Mouse (Mus musculus): ENCODE results near the gene Supt6. TPM values are rescaled to one million over a fixed set of nuclear protein-coding genes. Genes with fewer than 3 reads are reported as not detected.

Supt6 gene
- polyA plus RNA-seq, 1 experiment = 28.5 TPM

DNA sequence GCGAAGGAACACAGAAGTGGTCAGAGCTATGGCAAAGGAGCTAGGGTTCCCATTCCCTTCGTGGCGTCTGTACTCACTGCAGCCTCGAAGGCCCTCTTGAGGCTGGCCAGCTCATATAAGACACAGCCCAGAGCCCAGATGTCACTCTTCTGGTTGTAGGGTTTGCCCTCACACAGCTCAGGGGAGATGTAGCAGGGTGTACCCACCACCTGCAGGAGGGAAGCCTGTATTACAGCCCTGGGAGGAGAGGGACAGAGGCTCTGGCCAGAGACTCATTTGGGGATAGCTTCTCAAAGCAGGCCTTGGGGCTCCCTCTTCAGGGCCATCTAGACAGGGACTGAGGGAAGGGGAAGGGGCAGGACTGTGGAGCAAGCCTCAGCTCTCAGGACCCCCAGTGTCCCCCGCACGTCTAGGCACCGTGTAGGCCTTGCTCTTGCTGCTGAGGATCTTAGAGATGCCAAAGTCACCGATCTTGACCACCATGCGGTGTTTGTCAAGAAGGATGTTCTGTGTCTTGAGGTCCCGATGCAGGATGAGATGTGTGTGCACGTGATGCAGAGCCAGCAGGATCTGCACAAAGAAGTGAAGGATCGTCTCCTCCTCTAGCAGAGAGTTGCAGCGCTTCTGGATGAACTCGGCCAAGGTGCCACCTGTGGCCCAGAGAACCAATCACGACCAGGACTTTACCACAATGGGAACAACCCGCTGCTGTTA is 73.6 kb downstream of the Supt6 start:
- Histone ChIP-seq H3K36me3 (ENCODE audit: control insufficient read depth, insufficient read depth, low read length) (no peaks in the 10 kb centered on the region), H3K27me3 (ENCODE audit: control insufficient read depth, insufficient read depth, low read length) (no peaks in the 10 kb centered on the region), H3K4me1 (ENCODE audit: control insufficient read depth, insufficient read depth, insufficient read length, low read length) (peaks cover 28% of the 10 kb centered on the region), H3K4me3 (ENCODE audit: low read depth, low read length) (no peak overlapping the region), H3K27ac (ENCODE audit: insufficient read depth, low read depth, low read length) (no peak overlapping the region)
- WGBS = 72% methylated on average over 16 of the region's 16 CpGs
- TF ChIP-seq CTCF (IDR thresholded peaks at IDR 0.05; ENCODE audit: extremely low read depth, insufficient read length, insufficient replicate concordance, low read depth, low read length) (no peak), POLR2A (IDR thresholded peaks at IDR 0.05; ENCODE audit: low read depth, low read length) (no peak)

DNA sequence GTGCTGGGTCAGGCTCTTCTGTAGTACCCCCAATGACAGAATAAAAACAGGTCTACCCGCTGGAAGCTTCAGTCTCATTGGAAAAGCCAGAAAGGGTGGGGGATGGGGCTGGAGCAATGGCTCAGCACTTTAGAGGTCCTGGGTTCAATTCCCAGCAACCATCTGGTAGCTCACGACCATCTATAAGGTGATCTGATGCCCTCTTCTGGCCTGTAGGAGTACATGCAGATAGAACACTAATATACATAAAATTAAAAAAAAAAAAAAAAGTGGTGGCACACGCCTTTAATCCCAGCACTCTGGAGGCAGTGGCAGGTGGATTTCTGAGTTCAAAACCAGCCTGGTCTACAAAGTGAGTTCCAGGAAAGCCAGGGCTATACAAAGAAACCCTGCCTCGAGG is 74.5 kb downstream of the Supt6 start:
- no peak overlapping the region for H3K27ac ChIP-seq (ENCODE audit: insufficient read depth, low read depth, low read length)
- H3K36me3 ChIP-seq (ENCODE audit: control insufficient read depth, insufficient read depth, low read length) = no peaks in the 10 kb centered on the region
- H3K4me1 ChIP-seq (ENCODE audit: control insufficient read depth, insufficient read depth, insufficient read length, low read length) = peaks cover 30% of the 10 kb centered on the region
- TF ChIP-seq CTCF (IDR thresholded peaks at IDR 0.05; ENCODE audit: extremely low read depth, insufficient read length, insufficient replicate concordance, low read depth, low read length) (peak; percentile 31; the same call in 1 of the 2 replicates), POLR2A (IDR thresholded peaks at IDR 0.05; ENCODE audit: low read depth, low read length) (no peak)
- no peak overlapping the region for H3K4me3 ChIP-seq (ENCODE audit: low read depth, low read length)
- H3K27me3 ChIP-seq (ENCODE audit: control insufficient read depth, insufficient read depth, low read length) = no peaks in the 10 kb centered on the region
- WGBS = 64% methylated on average over 4 of the region's 4 CpGs

DNA sequence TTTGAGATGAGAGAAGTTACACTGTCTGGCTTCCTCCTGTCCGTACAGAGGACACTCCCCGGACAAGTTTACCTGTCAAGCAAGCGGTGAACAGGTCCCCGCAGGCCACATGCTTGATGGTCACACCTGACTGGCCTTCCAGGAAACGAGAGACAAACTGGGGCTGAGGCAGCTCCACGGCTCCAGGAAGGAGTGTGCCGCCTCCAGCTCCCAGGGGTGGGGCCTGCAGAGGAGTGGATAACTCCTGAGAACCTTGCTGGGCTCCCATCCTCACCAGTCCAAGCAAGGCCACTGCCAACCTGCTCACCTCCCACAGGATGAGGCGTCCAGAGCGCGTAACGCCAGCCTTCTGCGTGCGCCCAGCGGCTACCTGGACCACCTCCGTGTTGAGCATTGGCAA is 75.5 kb downstream of the Supt6 start:
- TF ChIP-seq CTCF (IDR thresholded peaks at IDR 0.05; ENCODE audit: extremely low read depth, insufficient read length, insufficient replicate concordance, low read depth, low read length) = no peak
- no peak for TF ChIP-seq POLR2A (IDR thresholded peaks at IDR 0.05; ENCODE audit: low read depth, low read length)
- Histone ChIP-seq H3K4me3 (ENCODE audit: low read depth, low read length) (no peak overlapping the region), H3K27ac (ENCODE audit: insufficient read depth, low read depth, low read length) (no peak overlapping the region), H3K4me1 (ENCODE audit: control insufficient read depth, insufficient read depth, insufficient read length, low read length) (peaks cover 34% of the 10 kb centered on the region), H3K36me3 (ENCODE audit: control insufficient read depth, insufficient read depth, low read length) (no peaks in the 10 kb centered on the region), H3K27me3 (ENCODE audit: control insufficient read depth, insufficient read depth, low read length) (no peaks in the 10 kb centered on the region)
- 62% methylated on average over 15 of the region's 15 CpGs for WGBS

DNA sequence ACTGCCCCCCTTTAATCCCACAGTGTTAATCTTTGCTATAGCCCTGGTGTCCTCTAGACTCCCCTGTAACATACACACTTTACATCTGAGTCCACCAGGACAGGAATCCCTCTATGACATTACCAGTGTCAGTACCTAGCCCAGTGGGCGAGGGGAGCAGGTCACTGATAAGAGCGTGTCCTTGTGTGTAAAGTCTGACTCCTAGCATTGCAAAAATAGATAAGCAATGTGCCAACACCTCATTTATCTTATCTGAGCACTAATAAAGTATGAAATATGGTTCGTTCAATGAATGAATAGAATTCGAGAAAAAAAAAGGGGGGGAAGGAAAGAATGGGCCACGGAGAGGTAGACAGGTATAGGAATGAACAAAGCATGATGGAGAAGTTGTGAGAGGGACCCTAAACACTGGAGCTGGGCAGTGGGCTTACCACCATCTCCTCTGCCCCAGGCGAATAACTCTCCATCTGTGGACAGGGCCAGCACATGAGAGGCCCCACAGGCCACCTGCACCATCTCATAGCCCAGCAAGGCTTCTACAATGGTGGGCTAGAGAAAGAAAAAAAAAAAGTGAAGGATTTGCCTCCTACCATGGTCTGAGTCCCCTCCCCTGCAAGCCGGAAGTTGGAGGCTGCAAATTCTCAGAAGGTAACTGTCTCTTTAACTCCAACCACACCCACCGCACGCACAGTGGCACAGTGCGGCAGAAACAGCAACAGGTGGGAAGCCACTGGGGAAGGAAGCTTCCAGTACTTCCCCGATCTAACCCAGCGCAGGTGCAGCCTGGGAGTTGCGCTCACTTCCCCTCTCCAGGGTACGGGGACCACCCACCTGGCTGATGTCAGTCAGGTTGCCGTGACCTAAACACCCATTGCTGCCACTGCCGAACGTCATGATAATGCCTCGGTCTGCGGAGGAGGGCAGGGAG is 77.0 kb downstream of the Supt6 start:
- Histone ChIP-seq H3K4me1 (ENCODE audit: control insufficient read depth, insufficient read depth, insufficient read length, low read length) (peaks cover 39% of the 10 kb centered on the region), H3K36me3 (ENCODE audit: control insufficient read depth, insufficient read depth, low read length) (no peaks in the 10 kb centered on the region), H3K27ac (ENCODE audit: insufficient read depth, low read depth, low read length) (peak overlapping the region; percentile 83), H3K4me3 (ENCODE audit: low read depth, low read length) (peak overlapping the region; percentile 66), H3K27me3 (ENCODE audit: control insufficient read depth, insufficient read depth, low read length) (no peaks in the 10 kb centered on the region)
- TF ChIP-seq CTCF (IDR thresholded peaks at IDR 0.05; ENCODE audit: extremely low read depth, insufficient read length, insufficient replicate concordance, low read depth, low read length) (no peak), POLR2A (IDR thresholded peaks at IDR 0.05; ENCODE audit: low read depth, low read length) (no peak)
- 17% methylated on average over 19 of the region's 19 CpGs for WGBS

DNA sequence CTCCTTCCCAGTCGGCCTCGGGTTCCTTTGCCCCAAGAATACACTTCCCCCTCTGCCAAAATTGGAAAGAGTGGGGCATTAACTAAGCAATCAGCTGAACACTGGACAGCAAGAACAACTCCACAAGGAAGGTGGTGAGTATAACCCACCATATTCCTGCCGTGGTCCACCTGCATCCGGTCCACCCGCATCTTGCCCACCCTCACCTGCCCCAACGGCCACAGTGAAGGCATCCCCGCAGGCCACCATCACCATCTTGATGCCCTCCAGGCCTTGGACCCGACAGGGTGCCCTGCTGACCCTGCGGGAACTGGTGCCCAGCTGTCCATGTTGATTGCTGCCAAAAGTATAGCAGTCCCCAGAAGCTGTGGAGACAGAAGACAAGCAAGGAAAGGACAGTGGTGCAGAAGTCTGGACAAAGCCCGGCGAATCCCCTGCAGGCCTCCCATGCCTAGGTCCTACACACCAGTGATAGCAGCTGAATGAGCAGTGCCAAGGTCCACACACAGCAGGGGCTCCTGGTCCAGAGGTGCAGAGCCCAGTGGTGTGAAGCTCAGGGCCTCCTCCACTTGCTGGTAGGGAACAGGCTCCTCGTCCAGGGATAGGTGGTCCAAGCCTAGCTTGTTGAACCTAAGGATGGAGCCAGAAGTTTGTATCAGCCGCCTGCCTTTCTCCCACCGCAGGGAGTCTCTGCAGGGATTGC is 78.4 kb downstream of the Supt6 start:
- H3K36me3 ChIP-seq (ENCODE audit: control insufficient read depth, insufficient read depth, low read length) = no peaks in the 10 kb centered on the region
- TF ChIP-seq POLR2A (IDR thresholded peaks at IDR 0.05; ENCODE audit: low read depth, low read length) (no peak), CTCF (IDR thresholded peaks at IDR 0.05; ENCODE audit: extremely low read depth, insufficient read length, insufficient replicate concordance, low read depth, low read length) (no peak)
- H3K27ac ChIP-seq (ENCODE audit: insufficient read depth, low read depth, low read length) = 0 out of 2 replicates have a peak overlapping the region, but pooled peaks have one; percentile 97
- H3K4me1 ChIP-seq (ENCODE audit: control insufficient read depth, insufficient read depth, insufficient read length, low read length) = peaks cover 48% of the 10 kb centered on the region
- 81% methylated on average over 14 of the region's 14 CpGs for WGBS
- H3K27me3 ChIP-seq (ENCODE audit: control insufficient read depth, insufficient read depth, low read length) = no peaks in the 10 kb centered on the region
- no peak overlapping the region for H3K4me3 ChIP-seq (ENCODE audit: low read depth, low read length)

DNA sequence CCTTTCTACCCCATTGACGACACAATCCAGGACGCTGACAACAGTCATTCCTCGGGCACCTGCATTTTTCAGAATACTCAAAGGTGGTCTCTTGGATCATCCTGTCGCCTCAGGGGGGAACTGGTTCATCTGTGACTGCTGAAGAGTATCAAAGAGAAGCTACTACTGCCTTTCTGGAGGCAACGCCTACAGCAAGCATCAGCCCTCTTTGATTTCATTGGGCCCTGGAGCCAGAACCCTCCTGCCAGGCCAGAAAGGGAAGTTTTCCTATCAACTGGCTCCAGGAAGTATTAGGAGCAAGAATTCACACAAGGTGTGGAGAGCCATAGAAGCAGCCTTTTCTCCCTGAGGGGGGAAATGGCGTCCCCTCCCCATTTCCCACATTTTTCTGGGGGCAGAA is 79.1 kb downstream of the Supt6 start:
- H3K4me3 ChIP-seq (ENCODE audit: low read depth, low read length) = no peak overlapping the region
- no peaks in the 10 kb centered on the region for H3K27me3 ChIP-seq (ENCODE audit: control insufficient read depth, insufficient read depth, low read length)
- peaks cover 51% of the 10 kb centered on the region for H3K4me1 ChIP-seq (ENCODE audit: control insufficient read depth, insufficient read depth, insufficient read length, low read length)
- WGBS = 47% methylated on average over 6 of the region's 6 CpGs
- H3K36me3 ChIP-seq (ENCODE audit: control insufficient read depth, insufficient read depth, low read length) = peaks cover 5% of the 10 kb centered on the region
- TF ChIP-seq POLR2A (IDR thresholded peaks at IDR 0.05; ENCODE audit: low read depth, low read length) = no peak
- no peak for TF ChIP-seq CTCF (IDR thresholded peaks at IDR 0.05; ENCODE audit: extremely low read depth, insufficient read length, insufficient replicate concordance, low read depth, low read length)
- peak overlapping the region; percentile 97 for H3K27ac ChIP-seq (ENCODE audit: insufficient read depth, low read depth, low read length)

All from small intestine, adult 2 months (tissue).